In genomic region chr1:18106720-18107355, GRCm38 (mm10) we compare ENCODE assay signal across 9 mouse cellular contexts. TPM values are rescaled to one million over a fixed set of nuclear protein-coding genes. Genes with fewer than 3 reads are reported as not detected.
A peak's percentile ranks its signal among the peaks of the same experiment; 100 is the strongest.
DNase-seq lines count a peak whose midpoint lies in the region; ATAC-seq and TF ChIP-seq lines count a peak whose summit lies in the region.
"Had no signal": no experiment of that assay in that cellular context is flagged by ENCODE, and none has a peak within 500 bp of the region (broad histone marks: within the 10 kb centered on the region; RNA-seq: fewer than 3 reads in every experiment).

No protein-coding gene starts in this region.

- intact Hi-C loops in heart, adult 2 months (cut with DNase I), result no loop called here

- no peaks in the 10 kb centered on the region for H3K79me2 ChIP-seq in heart, adult 2 months (replicated peaks; ENCODE audit: control insufficient read depth, insufficient read depth, low read length)

- TF ChIP-seq CTCF in heart, adult 2 months (IDR thresholded peaks at IDR 0.05), result peak; percentile 54
- TF ChIP-seq CTCF in cortical plate, adult 2 months (IDR thresholded peaks at IDR 0.05; ENCODE audit: extremely low read depth, insufficient read depth, low read length), result 0 out of 2 replicates have a peak, but pooled peaks have one; percentile 14
- TF ChIP-seq CTCF in intestine, postnatal 0 days (IDR thresholded peaks at IDR 0.05; ENCODE audit: low read depth), result peak; percentile 66

- H3K27ac ChIP-seq in heart, adult 2 months, result no peak overlapping the region
- H3K27ac ChIP-seq in cortical plate, adult 2 months (ENCODE audit: insufficient read depth, low read length), result no peak overlapping the region
- H3K27ac ChIP-seq in intestine, postnatal 0 days (ENCODE audit: low read depth, low read length), result no peak overlapping the region

- H3K9ac ChIP-seq in heart, adult 2 months (ENCODE audit: low read depth, low read length), result no peak overlapping the region
- no peak overlapping the region for H3K9ac ChIP-seq in intestine, postnatal 0 days (ENCODE audit: low read depth, low read length)

- TF ChIP-seq POLR2A in heart, adult 2 months (IDR thresholded peaks at IDR 0.05; ENCODE audit: insufficient read depth, low read depth, low read length), result no peak
- no peak for TF ChIP-seq POLR2A in cortical plate, adult 2 months (IDR thresholded peaks at IDR 0.05; ENCODE audit: extremely low read depth, insufficient read depth, low read length)

- no peak overlapping the region for H3K4me2 ChIP-seq in intestine, postnatal 0 days (replicated peaks; ENCODE audit: low read depth)

- H3K9me3 ChIP-seq in intestine, postnatal 0 days (ENCODE audit: control insufficient read depth), result no peaks in the 10 kb centered on the region

- no peak overlapping the region for H3K4me3 ChIP-seq in heart, adult 2 months
- H3K4me3 ChIP-seq in cortical plate, adult 2 months (ENCODE audit: insufficient read depth, low read length), result no peak overlapping the region
- no peak overlapping the region for H3K4me3 ChIP-seq in intestine, postnatal 0 days (ENCODE audit: low read depth, low read length)

- 31% methylated on average over 5 of the region's 5 CpGs for WGBS in heart, adult 2 months
- 33% methylated on average over 5 of the region's 5 CpGs for WGBS in intestine, postnatal 0 days

- no peak for TF ChIP-seq EP300 in heart, adult 2 months (IDR thresholded peaks at IDR 0.05; ENCODE audit: insufficient read depth, low read depth, low read length)

- DNase-seq in heart, adult 2 months, result no peak
- DNase-seq in heart, adult 18-20 months, result no peak
- DNase-seq in 416B (ENCODE audit: low read depth), result peak; percentile 56
- no peak for DNase-seq in ovary, postnatal 14 days (ENCODE audit: low spot score)
- DNase-seq in adrenal gland, postnatal 25 days, result no peak
- no peak for DNase-seq in thymus, adult 18-20 months

- ATAC-seq in intestine, postnatal 0 days, result no peak

- no peaks in the 10 kb centered on the region for H3K27me3 ChIP-seq in heart, adult 2 months (ENCODE audit: control insufficient read depth, insufficient read depth, low read length)
- no peaks in the 10 kb centered on the region for H3K27me3 ChIP-seq in intestine, postnatal 0 days (replicated peaks; ENCODE audit: control insufficient read depth, insufficient read depth, low read length)

- no peaks in the 10 kb centered on the region for H3K4me1 ChIP-seq in heart, adult 2 months (ENCODE audit: control insufficient read depth, insufficient read depth, low read length)
- H3K4me1 ChIP-seq in cortical plate, adult 2 months (ENCODE audit: control insufficient read depth, insufficient read depth, low read length), result no peaks in the 10 kb centered on the region
- no peaks in the 10 kb centered on the region for H3K4me1 ChIP-seq in intestine, postnatal 0 days (replicated peaks; ENCODE audit: control insufficient read depth, insufficient read depth, low read length)

- no peaks in the 10 kb centered on the region for H3K36me3 ChIP-seq in heart, adult 2 months (ENCODE audit: control insufficient read depth, insufficient read depth, low read length)
- no peaks in the 10 kb centered on the region for H3K36me3 ChIP-seq in intestine, postnatal 0 days (ENCODE audit: control insufficient read depth, insufficient read depth)

RNA-seq across cellular contexts. Expression of gene Crisp4, which starts 38.9 kb away (rescaled TPM):
- not detected for total RNA-seq in heart, adult 2 months (2021)
- not detected in 2 replicates for polyA plus RNA-seq in heart, adult 2 months (2012; rRNA removed)
- not detected for total RNA-seq in heart, adult 18-20 months (2021)
- polyA plus RNA-seq in cortical plate, adult 2 months (2012; rRNA removed), result not detected in 2 replicates
- polyA plus RNA-seq in intestine, postnatal 0 days (2015; fragmentation: Nextera tagmentation; extraction: Ambion mirVana), result not detected in 2 replicates
- not detected in 2 replicates for total RNA-seq in adrenal gland, postnatal 25 days (2021)
- polyA plus RNA-seq: lung, embryonic 16.5 days had no signal

Comparison
In these comparisons a context has a peak if more than half of its experiments do, and no peak if none do; other contexts are left out.
1. CTCF ChIP-seq: peak in every context shown above with its lines; median percentile 66 in intestine, postnatal 0 days; 54 in heart, adult 2 months; 14 in cortical plate, adult 2 months.